ENCODE assay signal across 8 mouse cellular contexts in the genomic region with DNA sequence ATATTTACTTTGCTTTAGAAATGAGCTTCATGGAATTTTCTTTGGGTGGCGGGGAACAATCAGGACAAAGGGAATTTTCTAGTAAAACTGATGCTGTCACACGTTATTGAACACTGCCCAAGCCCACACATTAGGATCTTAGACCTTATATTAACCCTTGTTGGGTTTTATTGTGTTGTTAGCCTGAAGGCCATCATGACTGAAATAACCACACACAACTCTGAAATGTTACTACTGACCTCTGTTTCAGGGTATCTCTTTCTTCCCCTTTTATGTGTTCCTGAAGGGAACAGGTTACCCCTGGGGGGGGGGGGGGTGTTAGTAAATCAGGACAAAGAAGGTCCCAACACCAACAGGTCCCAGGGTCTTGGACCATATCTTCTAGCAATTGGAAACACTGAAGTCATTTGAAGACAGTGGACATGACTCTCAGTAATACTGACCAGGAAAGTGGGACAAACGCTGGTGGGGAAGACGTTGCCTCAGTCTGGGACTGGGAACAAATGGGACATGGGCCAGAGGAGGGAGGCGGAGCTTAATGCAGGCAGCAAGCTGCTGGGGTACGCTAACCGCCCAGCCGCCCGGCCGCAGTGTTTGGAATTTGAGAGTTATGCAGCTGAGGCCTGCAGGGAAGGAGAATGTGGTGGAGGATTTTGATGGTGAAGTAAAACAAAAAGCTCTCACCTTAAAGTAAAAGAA.
DNase-seq lines count a peak whose midpoint lies in the region; ATAC-seq and TF ChIP-seq lines count a peak whose summit lies in the region.

No protein-coding gene starts in this region.

- H3K27me3 ChIP-seq in heart, postnatal 0 days (ENCODE audit: control insufficient read depth, insufficient read depth, low read length) = no peaks in the 10 kb centered on the region
- H3K27me3 ChIP-seq in limb, embryonic 15.5 days = no peaks in the 10 kb centered on the region

- H3K4me2 ChIP-seq in heart, postnatal 0 days (ENCODE audit: low read depth, low read length) = peak overlapping the region; percentile 35; the same call in 1 of the 2 replicates
- H3K4me2 ChIP-seq in limb, embryonic 15.5 days = no peak overlapping the region

- peak; percentile 19; the same call in 1 of the 2 replicates for ATAC-seq in heart, postnatal 0 days (ENCODE audit: insufficient read depth, low read depth)
- ATAC-seq in limb, embryonic 15.5 days (ENCODE audit: insufficient number of reproducible peaks, low FRiP score, low TSS enrichment, low read depth) = no peak

- 50% methylated on average over 10 of the region's 10 CpGs for WGBS in heart, postnatal 0 days
- 75% methylated on average over 10 of the region's 10 CpGs for WGBS in limb, embryonic 15.5 days

- H3K9me3 ChIP-seq in heart, postnatal 0 days (replicated peaks; ENCODE audit: control insufficient read depth, low read length) = no peaks in the 10 kb centered on the region
- no peaks in the 10 kb centered on the region for H3K9me3 ChIP-seq in limb, embryonic 15.5 days

- TF ChIP-seq EP300 in heart, postnatal 0 days (IDR thresholded peaks at IDR 0.05; ENCODE audit: low read depth) = no peak; the same call in 1 of the 2 replicates

- peak overlapping the region; percentile 91 for H3K27ac ChIP-seq in heart, postnatal 0 days (ENCODE audit: low read depth)
- H3K27ac ChIP-seq in limb, embryonic 15.5 days = peak overlapping the region; percentile 90

- peaks cover 55% of the 10 kb centered on the region for H3K4me1 ChIP-seq in heart, postnatal 0 days (ENCODE audit: control insufficient read depth, insufficient read depth)
- H3K4me1 ChIP-seq in limb, embryonic 15.5 days = peaks cover 47% of the 10 kb centered on the region

- TF ChIP-seq CTCF in heart, postnatal 0 days (IDR thresholded peaks at IDR 0.05; ENCODE audit: low read depth) = no peak

- DNase-seq in adrenal gland, postnatal 14 days = peak; percentile 48
- no peak for DNase-seq in adrenal gland, adult 18-20 months (ENCODE audit: low spot score in 2 of 2)
- peak; percentile 82 for DNase-seq in ZHBTc4 (ENCODE audit: low read depth, low spot score)
- DNase-seq in heart, postnatal 0 days (ENCODE audit: low spot score) = no peak
- DNase-seq in testis, postnatal 10 days (ENCODE audit: low spot score) = no peak
- no peak for DNase-seq in right cerebral cortex, postnatal 14 days
- DNase-seq in spleen, postnatal 14 days (ENCODE audit: low spot score in 2 of 2) = no peak

- peak overlapping the region; percentile 24; the same call in 1 of the 2 replicates for H3K9ac ChIP-seq in heart, postnatal 0 days (replicated peaks; ENCODE audit: low read depth, low read length)
- no peak overlapping the region for H3K9ac ChIP-seq in limb, embryonic 15.5 days

- H3K4me3 ChIP-seq in heart, postnatal 0 days (ENCODE audit: low read depth, low read length) = no peak overlapping the region
- no peak overlapping the region for H3K4me3 ChIP-seq in limb, embryonic 15.5 days

- peaks cover 5% of the 10 kb centered on the region; the same call in 1 of the 2 replicates for H3K36me3 ChIP-seq in heart, postnatal 0 days (replicated peaks; ENCODE audit: control insufficient read depth, insufficient read depth, low read length)
- peaks cover 12% of the 10 kb centered on the region for H3K36me3 ChIP-seq in limb, embryonic 15.5 days

Comparison
In these comparisons a context has a peak if more than half of its experiments do, and no peak if none do; other contexts are left out.
1. DNase-seq: peak in adrenal gland, postnatal 14 days (single experiment) and ZHBTc4 (single experiment); none in adrenal gland, adult 18-20 months (0 of 2), heart, postnatal 0 days (single experiment), testis, postnatal 10 days (single experiment), right cerebral cortex, postnatal 14 days (single experiment) and spleen, postnatal 14 days (0 of 2).